Mouse (Mus musculus) CH12.LX (cell line): ENCODE measurements around the gene Klrb1f. TPM values are rescaled to one million over a fixed set of nuclear protein-coding genes. Genes with fewer than 3 reads are reported as not detected.

Experiments
- DNase-seq: peaks from one replicate; pipeline ENCODE4 v3.0.0-alpha.2; 2013; ENCODE audit errors: extremely low read depth
- H3K27ac ChIP-seq: 2 replicates; pipeline ENCODE4 v1.5.1; 2012; ENCODE audit warnings: low read depth, mild to moderate bottlenecking, control low read depth, moderate library complexity; ENCODE audit not compliant: insufficient read depth
- H3K27me3 ChIP-seq: replicated peaks from 2 replicates; pipeline ENCODE3; 2012; ENCODE audit warnings: inconsistent platforms
- H3K36me3 ChIP-seq, 2 experiments: replicated peaks in 1 of 2; 2 replicates each; pipeline versions ENCODE3 to v1.6.1; 2012; ENCODE audit warnings: inconsistent platforms in 1 of 2, low read length in 1 of 2, mild to moderate bottlenecking in 1 of 2, mixed read lengths in 1 of 2, moderate library complexity in 1 of 2; ENCODE audit not compliant: control insufficient read depth in 1 of 2, insufficient read depth in 1 of 2
- H3K4me1 ChIP-seq, 2 experiments: 2 replicates each; pipeline ENCODE4 v1.6.1; 2012; ENCODE audit warnings: inconsistent platforms in 1 of 2, moderate library complexity in 1 of 2; ENCODE audit not compliant: insufficient read depth in 2 of 2, control insufficient read depth in 1 of 2
- H3K4me2 ChIP-seq: 2 replicates; pipeline ENCODE4 v1.6.1; 2012; ENCODE audit warnings: low read depth, mild to moderate bottlenecking, control low read depth; ENCODE audit not compliant: poor library complexity, insufficient read depth, severe bottlenecking
- H3K4me3 ChIP-seq, 3 experiments: fragments of 150-350 bp in 1 of 3; sonication (generic) in 1 of 3; replicated peaks in 1 of 3; 2 replicates each; pipeline versions ENCODE3 to v1.5.1; 2011 to 2012; ENCODE audit warnings: low read depth in 2 of 3, low read length in 2 of 3, mild to moderate bottlenecking in 2 of 3, moderate library complexity in 2 of 3, control low read depth in 1 of 3, improper control_type of control experiment in 1 of 3, inconsistent platforms in 1 of 3, mixed read lengths in 1 of 3; ENCODE audit not compliant: poor library complexity in 1 of 3
- H3K79me2 ChIP-seq: replicated peaks from 2 replicates; pipeline ENCODE4 v1.6.1; 2012; ENCODE audit warnings: mild to moderate bottlenecking, moderate library complexity; ENCODE audit not compliant: control insufficient read depth, poor library complexity, insufficient read depth, severe bottlenecking; ENCODE audit errors: extremely low read depth
- H3K9ac ChIP-seq: 2 replicates; pipeline ENCODE4 v1.6.1; 2012; ENCODE audit warnings: low read depth, mild to moderate bottlenecking, control low read depth, moderate library complexity; ENCODE audit not compliant: insufficient read depth
- H3K9me3 ChIP-seq: replicated peaks from 2 replicates; pipeline ENCODE3; 2012; ENCODE audit warnings: low read length, inconsistent platforms, mixed read lengths
- BHLHE40 ChIP-seq: IDR thresholded peaks from 2 replicates; pipeline ENCODE4 v1.6.1; 2011; ENCODE audit warnings: mild to moderate bottlenecking, low read depth, low read length, improper control_type of control experiment
- CHD1 ChIP-seq: IDR thresholded peaks from 2 replicates; pipeline ENCODE4 v1.6.1; 2012; ENCODE audit warnings: low read depth, low read length, improper control_type of control experiment, inconsistent platforms
- CHD2 ChIP-seq: IDR thresholded peaks from 2 replicates; pipeline ENCODE4 v1.6.1; 2011; ENCODE audit warnings: low read length, improper control_type of control experiment
- CTCF ChIP-seq, 2 experiments: IDR thresholded peaks in 1 of 2; conservative IDR thresholded peaks in 1 of 2; 2 replicates each; pipeline ENCODE4 v1.5.1; 2011 to 2012; ENCODE audit warnings: low read depth in 2 of 2, low read length in 2 of 2, improper control_type of control experiment in 1 of 2, inconsistent platforms in 1 of 2, mild to moderate bottlenecking in 1 of 2, moderate library complexity in 1 of 2
- E2F4 ChIP-seq: IDR thresholded peaks from 2 replicates; pipeline ENCODE4 v1.6.1; 2011; ENCODE audit warnings: low read depth, low read length, improper control_type of control experiment; ENCODE audit not compliant: insufficient replicate concordance
- ELF1 ChIP-seq: IDR thresholded peaks from 2 replicates; pipeline ENCODE4 v1.6.1; 2014; ENCODE audit warnings: low read depth, mild to moderate bottlenecking, inconsistent platforms, low read length, improper control_type of control experiment
- EP300 ChIP-seq: IDR thresholded peaks from 2 replicates; pipeline ENCODE4 v1.6.1; 2011; ENCODE audit warnings: low read length, improper control_type of control experiment
- ETS1 ChIP-seq: conservative IDR thresholded peaks from 2 replicates; pipeline ENCODE4 v1.6.1; 2012; ENCODE audit warnings: low read depth, mild to moderate bottlenecking, inconsistent platforms, low read length, improper control_type of control experiment, moderate library complexity
- GABPA ChIP-seq: IDR thresholded peaks from 2 replicates; pipeline ENCODE4 v1.6.1; 2012; ENCODE audit warnings: low read depth, low read length, improper control_type of control experiment, inconsistent platforms; ENCODE audit not compliant: insufficient replicate concordance
- HCFC1 ChIP-seq: IDR thresholded peaks from 2 replicates; pipeline ENCODE4 v1.6.1; 2012; ENCODE audit warnings: low read depth, mild to moderate bottlenecking, inconsistent platforms, low read length, improper control_type of control experiment
- IRF4 ChIP-seq: IDR thresholded peaks from 2 replicates; pipeline ENCODE4 v1.6.1; 2014; ENCODE audit warnings: low read depth, mild to moderate bottlenecking, inconsistent platforms, low read length, improper control_type of control experiment
- JUN ChIP-seq: IDR thresholded peaks from 2 replicates; pipeline ENCODE4 v1.6.1; 2011; ENCODE audit warnings: low read depth, mild to moderate bottlenecking, low read length, improper control_type of control experiment, moderate library complexity; ENCODE audit not compliant: insufficient read depth
- JUND ChIP-seq: conservative IDR thresholded peaks from 2 replicates; pipeline ENCODE4 v1.6.1; 2011; ENCODE audit warnings: low read depth, low read length, improper control_type of control experiment
- KAT2A ChIP-seq: IDR thresholded peaks from 2 replicates; pipeline ENCODE4 v1.6.1; 2012; ENCODE audit warnings: low read length, improper control_type of control experiment, inconsistent platforms; ENCODE audit not compliant: insufficient replicate concordance
- MAFK ChIP-seq: IDR thresholded peaks from 2 replicates; pipeline ENCODE4 v1.6.1; 2011; ENCODE audit warnings: low read length, improper control_type of control experiment; ENCODE audit not compliant: insufficient replicate concordance
- MAX ChIP-seq: IDR thresholded peaks from 2 replicates; pipeline ENCODE4 v1.6.1; 2011; ENCODE audit warnings: low read length, improper control_type of control experiment
- MAZ ChIP-seq: IDR thresholded peaks from 2 replicates; pipeline ENCODE4 v1.6.1; 2012; ENCODE audit warnings: low read depth, mild to moderate bottlenecking, inconsistent platforms, low read length, improper control_type of control experiment, moderate library complexity
- MEF2A ChIP-seq: IDR thresholded peaks from 2 replicates; pipeline ENCODE4 v1.6.1; 2014; ENCODE audit warnings: low read depth, mild to moderate bottlenecking, inconsistent platforms, low read length, improper control_type of control experiment, borderline replicate concordance
- MXI1 ChIP-seq: IDR thresholded peaks from 2 replicates; pipeline ENCODE4 v1.6.1; 2011; ENCODE audit warnings: mild to moderate bottlenecking, low read depth, low read length, improper control_type of control experiment
- MYC ChIP-seq: IDR thresholded peaks from 2 replicates; pipeline ENCODE4 v1.6.1; 2011; ENCODE audit warnings: low read depth, mild to moderate bottlenecking, improper control_type of control experiment, low read length
- NELFE ChIP-seq: IDR thresholded peaks from 2 replicates; pipeline ENCODE4 v1.6.1; 2011; ENCODE audit warnings: low read depth, low read length, improper control_type of control experiment
- NRF1 ChIP-seq: IDR thresholded peaks from 2 replicates; pipeline ENCODE4 v1.6.1; 2014; ENCODE audit warnings: low read depth, mild to moderate bottlenecking, inconsistent platforms, low read length, improper control_type of control experiment, moderate library complexity
- PAX5 ChIP-seq: IDR thresholded peaks from 2 replicates; pipeline ENCODE4 v1.6.1; 2012; ENCODE audit warnings: low read length, inconsistent platforms, mixed read lengths
- POLR2A ChIP-seq: IDR thresholded peaks from 2 replicates; pipeline ENCODE4 v1.6.1; 2011; ENCODE audit warnings: low read depth, mild to moderate bottlenecking, improper control_type of control experiment, low read length
- POLR2AphosphoS2 ChIP-seq: IDR thresholded peaks from 2 replicates; pipeline ENCODE4 v1.6.1; 2011; ENCODE audit warnings: low read depth, low read length, improper control_type of control experiment
- RAD21 ChIP-seq: IDR thresholded peaks from 2 replicates; pipeline ENCODE4 v1.6.1; 2011; ENCODE audit warnings: low read depth, mild to moderate bottlenecking, low read length, improper control_type of control experiment, moderate library complexity
- RCOR1 ChIP-seq: conservative IDR thresholded peaks from 2 replicates; pipeline ENCODE4 v1.6.1; 2012; ENCODE audit warnings: low read depth, mild to moderate bottlenecking, inconsistent platforms, low read length, improper control_type of control experiment
- SIN3A ChIP-seq: IDR thresholded peaks from 2 replicates; pipeline ENCODE4 v1.6.1; 2012; ENCODE audit warnings: low read length, improper control_type of control experiment, inconsistent platforms
- SMC3 ChIP-seq: IDR thresholded peaks from 2 replicates; pipeline ENCODE4 v1.6.1; 2011; ENCODE audit warnings: low read depth, low read length, improper control_type of control experiment
- TBP ChIP-seq: conservative IDR thresholded peaks from 2 replicates; pipeline ENCODE4 v1.6.1; 2011; ENCODE audit warnings: low read depth, low read length, improper control_type of control experiment
- TCF12 ChIP-seq: IDR thresholded peaks from 2 replicates; pipeline ENCODE4 v1.6.1; 2014; ENCODE audit warnings: low read depth, mild to moderate bottlenecking, inconsistent platforms, low read length, improper control_type of control experiment
- UBTF ChIP-seq: IDR thresholded peaks from 2 replicates; pipeline ENCODE4 v1.6.1; 2012; ENCODE audit warnings: low read depth, mild to moderate bottlenecking, inconsistent platforms, low read length, improper control_type of control experiment, moderate library complexity
- USF1 ChIP-seq: IDR thresholded peaks from 2 replicates; pipeline ENCODE4 v1.6.1; 2014; ENCODE audit warnings: low read depth, mild to moderate bottlenecking, inconsistent platforms, low read length, improper control_type of control experiment
- USF2 ChIP-seq: conservative IDR thresholded peaks from 2 replicates; pipeline ENCODE4 v1.6.1; 2011; ENCODE audit warnings: low read depth, low read length, improper control_type of control experiment
- ZC3H11A ChIP-seq: IDR thresholded peaks from 2 replicates; pipeline ENCODE4 v1.6.1; 2012; ENCODE audit warnings: low read depth, mild to moderate bottlenecking, inconsistent platforms, low read length, improper control_type of control experiment
- ZKSCAN1 ChIP-seq: IDR thresholded peaks from 2 replicates; pipeline ENCODE4 v1.6.1; 2012; ENCODE audit warnings: low read depth, inconsistent platforms, low read length, improper control_type of control experiment, borderline replicate concordance
- ZMIZ1 ChIP-seq: IDR thresholded peaks from 2 replicates; pipeline ENCODE4 v1.6.1; 2012; ENCODE audit warnings: low read depth, mild to moderate bottlenecking, inconsistent platforms, low read length, improper control_type of control experiment
- ZNF384 ChIP-seq: IDR thresholded peaks from 2 replicates; pipeline ENCODE4 v1.6.1; 2012; ENCODE audit warnings: low read depth, low read length, improper control_type of control experiment, inconsistent platforms
- dilution Hi-C: fragments of 300-500 bp; cut with MboI; formaldehyde crosslinking; loops from 2 replicates; pipeline ENCODE4 v1.14.3; 2020; ENCODE audit warnings: low sequenced_read_pairs; ENCODE audit not compliant: extremely low pct_unique_long_range_greater_than_20kb, extremely low pct_ligation_motif_present
- in situ Hi-C: fragments of 300-500 bp; cut with MboI; formaldehyde crosslinking; loops from 3 replicates; pipeline ENCODE4 v1.14.3; 2019; ENCODE audit warnings: low sequenced_read_pairs, low pct_ligation_motif_present, low pct_unique_long_range_greater_than_20kb, mixed read lengths
- polyA plus RNA-seq: library from polyadenylated mRNA; unstranded; fragments of >175 nt; gene quantifications from 2 replicates; pipeline ENCODE4 v1.2.1, GENCODE M21; 2012; ENCODE audit warnings: low read depth; ENCODE audit not compliant: insufficient read length
- total RNA-seq, 2 experiments: library from RNA; depleted of rRNA; stranded (reverse); fragments of 300-350 nt in 1 of 2; fragments of >200 nt in 1 of 2; gene quantifications; 2 replicates each; pipeline ENCODE4 v1.2.3; 2012 to 2014

Gene Klrb1f
- total and polyA plus RNA-seq, 3 experiments, result 0.21 to 0.68 (median 0.23) TPM

- peak; percentile 70 for DNase-seq
- H3K27ac ChIP-seq, result no peak overlapping the region
- dilution Hi-C loops (no loop called here), in situ Hi-C loops (no loop called here)
- H3K9ac ChIP-seq, result no peak overlapping the region
- H3K36me3 ChIP-seq, result no peaks in the 10 kb centered on the region
- TF ChIP-seq EP300, result peak; percentile 40; the same call in 1 of the 2 replicates
- TF ChIP-seq TCF12, result peak; percentile 74; the same call in 1 of the 2 replicates
- 0 out of 2 replicates have a peak, but pooled peaks have one; percentile 42 for TF ChIP-seq MXI1
- TF ChIP-seq USF1, result no peak
- TF ChIP-seq JUN, result no peak
- no peak for TF ChIP-seq SIN3A
- no peak for TF ChIP-seq CHD2
- TF ChIP-seq PAX5, result no peak
- TF ChIP-seq CTCF (conservative IDR thresholded peaks at IDR 0.05 in 1 of 2, IDR thresholded peaks at IDR 0.05 in 1 of 2; ENCODE audit: low read depth in 2 of 2, low read length in 2 of 2), result no peak
- no peak for TF ChIP-seq ZNF384
- TF ChIP-seq NELFE, result no peak
- TF ChIP-seq KAT2A, result no peak
- TF ChIP-seq CHD1, result no peak
- 0 out of 2 replicates have a peak, but pooled peaks have one; percentile 28 for TF ChIP-seq MAFK
- peak; percentile 89 for TF ChIP-seq BHLHE40
- TF ChIP-seq SMC3, result peak; percentile 30
- no peak for TF ChIP-seq HCFC1
- TF ChIP-seq RAD21, result no peak; the same call in 1 of the 2 replicates
- no peak for TF ChIP-seq USF2
- TF ChIP-seq UBTF, result peak; percentile 81; the same call in 1 of the 2 replicates
- no peak for TF ChIP-seq RCOR1
- TF ChIP-seq MAX, result peak; percentile 29; the same call in 1 of the 2 replicates
- peak; percentile 39; the same call in 1 of the 2 replicates for TF ChIP-seq NRF1
- TF ChIP-seq E2F4, result no peak
- TF ChIP-seq POLR2AphosphoS2, result no peak
- no peak for TF ChIP-seq TBP
- no peak for TF ChIP-seq ZMIZ1
- peak; percentile 69 for TF ChIP-seq ETS1
- TF ChIP-seq JUND, result no peak
- TF ChIP-seq GABPA, result no peak
- TF ChIP-seq POLR2A, result 0 out of 2 replicates have a peak, but pooled peaks have one; percentile 27
- no peak for TF ChIP-seq ZKSCAN1
- peak; percentile 44; the same call in 1 of the 2 replicates for TF ChIP-seq MYC
- TF ChIP-seq ZC3H11A, result no peak
- peak; percentile 57; the same call in 1 of the 2 replicates for TF ChIP-seq MEF2A
- peak; percentile 80 for TF ChIP-seq IRF4
- no peak for TF ChIP-seq ELF1
- TF ChIP-seq MAZ, result peak; percentile 54; the same call in 1 of the 2 replicates
- H3K27me3 ChIP-seq, result no peaks in the 10 kb centered on the region
- peak overlapping the region; percentile 14; the same call in 1 of the 2 replicates for H3K4me2 ChIP-seq
- peak overlapping the region; percentile 26 to 40 (median 28) for H3K4me3 ChIP-seq
- H3K9me3 ChIP-seq, result no peaks in the 10 kb centered on the region
- peaks cover under 1 to 19% of the 10 kb centered on the region in 2 experiments for H3K4me1 ChIP-seq
- no peaks in the 10 kb centered on the region for H3K79me2 ChIP-seq
These were observed 3.3 kb downstream of the Klrb1f start for GRCm38 (mm10) chr6:129048857-129049473.
